Mouse (Mus musculus): Measurements from ENCODE around the gene Susd1. TPM values are rescaled to one million over a fixed set of nuclear protein-coding genes. Genes with fewer than 3 reads are reported as not detected.

The Susd1 gene
- total and polyA plus RNA-seq, 3 experiments = 1.6 to 6.1 (median 4.1) TPM

- TF ChIP-seq MXI1 (IDR thresholded peaks at IDR 0.05; ENCODE audit: low read depth, low read length) (no peak), ZMIZ1 (IDR thresholded peaks at IDR 0.05; ENCODE audit: low read depth, low read length) (no peak), MAX (IDR thresholded peaks at IDR 0.05; ENCODE audit: low read length) (peak; percentile 42; the same call in 1 of the 2 replicates), JUND (conservative IDR thresholded peaks at IDR 0.05; ENCODE audit: low read depth, low read length) (no peak), BHLHE40 (IDR thresholded peaks at IDR 0.05; ENCODE audit: low read depth, low read length) (peak; percentile 52; the same call in 1 of the 2 replicates), MAZ (IDR thresholded peaks at IDR 0.05; ENCODE audit: low read depth, low read length) (no peak), EP300 (IDR thresholded peaks at IDR 0.05; ENCODE audit: low read length) (peak; percentile 72)
Observed at GRCm38 (mm10) chr4:59273342-59273741, 165.1 kb downstream of the Susd1 start (continued).

GRCm38 (mm10) chr4:59265631-59266030 lies 172.8 kb downstream of the Susd1 start:
- Histone ChIP-seq H3K4me2 (ENCODE audit: insufficient read depth, low read depth, poor library complexity, severe bottlenecking) (no peak overlapping the region), H3K36me3 (replicated peaks in 1 of 2; ENCODE audit: control insufficient read depth in 1 of 2, insufficient read depth in 1 of 2, low read length in 1 of 2) (no peaks in the 10 kb centered on the region), H3K9ac (ENCODE audit: insufficient read depth, low read depth) (no peak overlapping the region), H3K9me3 (replicated peaks; ENCODE audit: low read length) (peaks cover 15% of the 10 kb centered on the region), H3K79me2 (replicated peaks; ENCODE audit: control insufficient read depth, extremely low read depth, insufficient read depth, poor library complexity, severe bottlenecking) (no peaks in the 10 kb centered on the region), H3K4me1 (ENCODE audit: control insufficient read depth in 1 of 2, insufficient read depth in 2 of 2) (peaks cover 14 to 40% of the 10 kb centered on the region in 2 experiments), H3K4me3 (replicated peaks in 1 of 3; ENCODE audit: low read depth in 2 of 3, low read length in 2 of 3, poor library complexity in 1 of 3) (no peak overlapping the region), H3K27me3 (replicated peaks) (no peaks in the 10 kb centered on the region), H3K27ac (ENCODE audit: insufficient read depth, low read depth) (no peak overlapping the region)
- no peak for TF ChIP-seq KAT2A (IDR thresholded peaks at IDR 0.05; ENCODE audit: insufficient replicate concordance, low read length)
- no peak for TF ChIP-seq JUND (conservative IDR thresholded peaks at IDR 0.05; ENCODE audit: low read depth, low read length)
- dilution Hi-C loops (cut with MboI; ENCODE audit: extremely low pct_ligation_motif_present, extremely low pct_unique_long_range_greater_than_20kb, low sequenced_read_pairs) (no loop called here), in situ Hi-C loops (cut with MboI; ENCODE audit: low pct_ligation_motif_present, low pct_unique_long_range_greater_than_20kb, low sequenced_read_pairs) (no loop called here)
- no peak for DNase-seq (ENCODE audit: extremely low read depth)

DNA sequence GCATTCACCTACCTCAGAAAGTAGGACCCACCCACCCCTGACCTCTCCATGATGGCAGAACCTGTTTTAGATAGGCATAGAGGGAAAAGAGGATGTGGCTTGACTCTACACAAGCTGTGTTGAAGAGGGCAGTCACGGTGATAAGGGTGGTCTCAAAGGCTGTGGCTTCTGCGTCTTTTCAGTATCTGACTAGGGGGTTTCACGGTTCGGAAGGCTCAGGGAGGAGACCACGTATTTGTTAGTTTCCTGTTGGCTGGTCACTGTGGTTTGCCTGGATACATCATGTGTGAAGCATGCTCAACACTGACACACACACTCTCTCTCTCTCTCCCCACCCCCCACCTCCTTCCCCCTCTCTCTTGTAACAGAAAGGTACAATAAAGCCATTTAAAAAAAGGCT lies 173.3 kb downstream of the Susd1 start:
- Histone ChIP-seq H3K9ac (ENCODE audit: insufficient read depth, low read depth) (no peak overlapping the region), H3K27me3 (replicated peaks) (no peaks in the 10 kb centered on the region), H3K4me1 (ENCODE audit: control insufficient read depth in 1 of 2, insufficient read depth in 2 of 2) (peaks cover 14 to 44% of the 10 kb centered on the region in 2 experiments), H3K36me3 (replicated peaks in 1 of 2; ENCODE audit: control insufficient read depth in 1 of 2, insufficient read depth in 1 of 2, low read length in 1 of 2) (no peaks in the 10 kb centered on the region), H3K27ac (ENCODE audit: insufficient read depth, low read depth) (no peak overlapping the region), H3K9me3 (replicated peaks; ENCODE audit: low read length) (peaks cover 15% of the 10 kb centered on the region), H3K4me2 (ENCODE audit: insufficient read depth, low read depth, poor library complexity, severe bottlenecking) (no peak overlapping the region), H3K4me3 (replicated peaks in 1 of 3; ENCODE audit: low read depth in 2 of 3, low read length in 2 of 3, poor library complexity in 1 of 3) (no peak overlapping the region), H3K79me2 (replicated peaks; ENCODE audit: control insufficient read depth, extremely low read depth, insufficient read depth, poor library complexity, severe bottlenecking) (no peaks in the 10 kb centered on the region)
- dilution Hi-C loops (cut with MboI; ENCODE audit: extremely low pct_ligation_motif_present, extremely low pct_unique_long_range_greater_than_20kb, low sequenced_read_pairs) = no loop called here
- in situ Hi-C loops (cut with MboI; ENCODE audit: low pct_ligation_motif_present, low pct_unique_long_range_greater_than_20kb, low sequenced_read_pairs) = no loop called here
- TF ChIP-seq HCFC1 (IDR thresholded peaks at IDR 0.05; ENCODE audit: low read depth, low read length) (no peak), ZNF384 (IDR thresholded peaks at IDR 0.05; ENCODE audit: low read depth, low read length) (no peak), E2F4 (IDR thresholded peaks at IDR 0.05; ENCODE audit: insufficient replicate concordance, low read depth, low read length) (no peak), CHD2 (IDR thresholded peaks at IDR 0.05; ENCODE audit: low read length) (no peak), POLR2A (IDR thresholded peaks at IDR 0.05; ENCODE audit: low read depth, low read length) (no peak), USF2 (conservative IDR thresholded peaks at IDR 0.05; ENCODE audit: low read depth, low read length) (no peak), NRF1 (IDR thresholded peaks at IDR 0.05; ENCODE audit: low read depth, low read length) (no peak), GABPA (IDR thresholded peaks at IDR 0.05; ENCODE audit: insufficient replicate concordance, low read depth, low read length) (no peak), RAD21 (IDR thresholded peaks at IDR 0.05; ENCODE audit: low read depth, low read length) (no peak), PAX5 (IDR thresholded peaks at IDR 0.05; ENCODE audit: low read length) (no peak), USF1 (IDR thresholded peaks at IDR 0.05; ENCODE audit: low read depth, low read length) (no peak), ELF1 (IDR thresholded peaks at IDR 0.05; ENCODE audit: low read depth, low read length) (no peak)
- no peak for DNase-seq (ENCODE audit: extremely low read depth)

Other genes starting within 250 kb of the Susd1 start
- 28.7 and 33.8 TPM in 2 replicates for gene Ugcg, start 249.4 kb downstream of the Susd1 start, total RNA-seq (2012; rRNA removed)
- gene Ugcg, start 249.4 kb downstream of the Susd1 start, total RNA-seq (2014; rRNA removed) = 68.7 and 69.5 TPM in 2 replicates
- gene Ugcg, start 249.4 kb downstream of the Susd1 start, polyA plus RNA-seq (2012; ENCODE audit: insufficient read length, low read depth) = 24.2 and 25.8 TPM in 2 replicates
- gene Ptbp3, start 110.7 kb upstream of the Susd1 start, total RNA-seq (2012; rRNA removed) = 45.2 and 45.7 TPM in 2 replicates
- 81.4 and 85.9 TPM in 2 replicates for gene Ptbp3, start 110.7 kb upstream of the Susd1 start, total RNA-seq (2014; rRNA removed)
- gene Ptbp3, start 110.7 kb upstream of the Susd1 start, polyA plus RNA-seq (2012; ENCODE audit: insufficient read length, low read depth) = 40.3 and 48.1 TPM in 2 replicates
- 6.8 and 7.0 TPM in 2 replicates for gene Hsdl2, start 142.9 kb upstream of the Susd1 start, total RNA-seq (2012; rRNA removed)
- 9.7 and 11.1 TPM in 2 replicates for gene Hsdl2, start 142.9 kb upstream of the Susd1 start, total RNA-seq (2014; rRNA removed)
- 9.3 and 10.4 TPM in 2 replicates for gene Hsdl2, start 142.9 kb upstream of the Susd1 start, polyA plus RNA-seq (2012; ENCODE audit: insufficient read length, low read depth)
- 2.4 and 3.4 TPM in 2 replicates for gene E130308A19Rik, start 187.6 kb upstream of the Susd1 start, total RNA-seq (2012; rRNA removed)
- 2.3 and 2.4 TPM in 2 replicates for gene E130308A19Rik, start 187.6 kb upstream of the Susd1 start, total RNA-seq (2014; rRNA removed)
- gene E130308A19Rik, start 187.6 kb upstream of the Susd1 start, polyA plus RNA-seq (2012; ENCODE audit: insufficient read length, low read depth) = 2.3 and 3.1 TPM in 2 replicates